Mouse (Mus musculus) embryonic facial prominence, embryonic 14.5 days (tissue): Measurements from ENCODE around the gene Ctu2. TPM values are rescaled to one million over a fixed set of nuclear protein-coding genes. Genes with fewer than 3 reads are reported as not detected.
A peak's percentile ranks its signal among the peaks of the same experiment; 100 is the strongest.

ENCODE experiments used
- ATAC-seq: fragments of 200-750 bp; cut with Nextera tagmentation; 2 replicates; pipeline ENCODE4 v1.8.0; 2017; ENCODE audit warnings: low read depth, moderate number of reproducible peaks, moderate TSS enrichment
- DNase-seq: peaks from one replicate; pipeline ENCODE4 v3.0.0-alpha.2; 2015; ENCODE audit warnings: low spot score
- H3K27ac ChIP-seq: fragments of 300-500 bp; sonication (generic); replicated peaks from 2 replicates; pipeline ENCODE4 v1.5.1; 2014; ENCODE audit warnings: low read depth, mild to moderate bottlenecking, low read length, moderate library complexity
- H3K27me3 ChIP-seq: fragments of 300-500 bp; sonication (generic); replicated peaks from 2 replicates; pipeline ENCODE4 v1.6.1; 2014; ENCODE audit warnings: low read length; ENCODE audit not compliant: control insufficient read depth, insufficient read depth
- H3K36me3 ChIP-seq: fragments of 300-500 bp; sonication (generic); 2 replicates; pipeline ENCODE4 v1.6.1; 2014; ENCODE audit warnings: low read length, mixed read lengths; ENCODE audit not compliant: control insufficient read depth, insufficient read depth
- H3K4me1 ChIP-seq: fragments of 300-500 bp; sonication (generic); 2 replicates; pipeline ENCODE4 v1.6.1; 2014; ENCODE audit warnings: antibody characterized with exemption, low read length; ENCODE audit not compliant: control insufficient read depth, insufficient read depth
- H3K4me2 ChIP-seq: fragments of 300-500 bp; sonication (generic); 2 replicates; pipeline ENCODE4 v1.6.1; 2014; ENCODE audit warnings: low read depth, mild to moderate bottlenecking, low read length, moderate library complexity, mixed read lengths
- H3K4me3 ChIP-seq: fragments of 300-500 bp; sonication (generic); 2 replicates; pipeline ENCODE4 v1.5.1; 2014; ENCODE audit warnings: low read depth, mild to moderate bottlenecking, low read length
- H3K9ac ChIP-seq: fragments of 300-500 bp; sonication (generic); 2 replicates; pipeline ENCODE4 v1.6.1; 2014; ENCODE audit warnings: low read depth, mild to moderate bottlenecking, low read length, moderate library complexity, mixed read lengths
- H3K9me3 ChIP-seq: fragments of 300-500 bp; sonication (generic); 2 replicates; pipeline ENCODE4 v1.6.1; 2016; ENCODE audit warnings: low read length; ENCODE audit not compliant: control insufficient read depth
- WGBS: fragments of 180-500 bp; shearing (Covaris S2); extraction: QIAGEN DNeasy Blood & Tissue Kit; methylation state at CpG from one replicate; pipeline ENCODE4 v1.1.7; 2014; 5-methylcytosine and 5-hydroxymethylcytosine counted together
- polyA plus RNA-seq: library from polyadenylated mRNA; unstranded; fragments of >200 nt; fragmentation: Nextera tagmentation; extraction: Ambion mirVana; gene quantifications from 2 replicates; pipeline ENCODE4 v1.2.1, GENCODE M21; 2014

The Ctu2 gene
- polyA plus RNA-seq, 1 experiment from 2014 or later = 49.0 TPM

DNA sequence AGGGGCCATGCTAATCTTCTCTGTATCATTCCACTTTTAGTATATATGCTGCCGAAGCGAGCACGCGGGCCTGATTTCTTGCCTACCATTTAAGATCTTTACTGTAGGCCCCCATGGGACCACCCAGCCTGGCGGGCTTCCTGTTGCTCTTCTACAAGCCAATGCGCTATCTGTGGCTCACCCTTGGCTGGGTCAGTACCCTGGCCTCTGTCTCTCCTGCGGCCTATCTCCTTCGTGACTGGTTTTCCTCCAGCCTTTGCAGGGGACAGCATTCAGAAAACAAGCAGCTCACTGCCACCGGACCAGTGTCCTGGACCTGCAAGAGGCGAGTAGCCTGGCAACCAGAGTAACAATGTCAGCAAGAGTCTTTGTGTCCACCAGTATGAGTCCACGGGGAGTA is 44.7 kb downstream of the Ctu2 start:
- Histone ChIP-seq H3K9me3 (no peaks in the 10 kb centered on the region), H3K27me3 (no peaks in the 10 kb centered on the region), H3K36me3 (no peaks in the 10 kb centered on the region), H3K4me2 (no peak overlapping the region), H3K4me3 (no peak overlapping the region), H3K9ac (no peak overlapping the region), H3K4me1 (peaks cover 40% of the 10 kb centered on the region), H3K27ac (peak overlapping the region; percentile 10; the same call in 1 of the 2 replicates)
- 75% methylated on average over 11 of the region's 11 CpGs for WGBS
- DNase-seq (no peak), ATAC-seq (no peak)

DNA sequence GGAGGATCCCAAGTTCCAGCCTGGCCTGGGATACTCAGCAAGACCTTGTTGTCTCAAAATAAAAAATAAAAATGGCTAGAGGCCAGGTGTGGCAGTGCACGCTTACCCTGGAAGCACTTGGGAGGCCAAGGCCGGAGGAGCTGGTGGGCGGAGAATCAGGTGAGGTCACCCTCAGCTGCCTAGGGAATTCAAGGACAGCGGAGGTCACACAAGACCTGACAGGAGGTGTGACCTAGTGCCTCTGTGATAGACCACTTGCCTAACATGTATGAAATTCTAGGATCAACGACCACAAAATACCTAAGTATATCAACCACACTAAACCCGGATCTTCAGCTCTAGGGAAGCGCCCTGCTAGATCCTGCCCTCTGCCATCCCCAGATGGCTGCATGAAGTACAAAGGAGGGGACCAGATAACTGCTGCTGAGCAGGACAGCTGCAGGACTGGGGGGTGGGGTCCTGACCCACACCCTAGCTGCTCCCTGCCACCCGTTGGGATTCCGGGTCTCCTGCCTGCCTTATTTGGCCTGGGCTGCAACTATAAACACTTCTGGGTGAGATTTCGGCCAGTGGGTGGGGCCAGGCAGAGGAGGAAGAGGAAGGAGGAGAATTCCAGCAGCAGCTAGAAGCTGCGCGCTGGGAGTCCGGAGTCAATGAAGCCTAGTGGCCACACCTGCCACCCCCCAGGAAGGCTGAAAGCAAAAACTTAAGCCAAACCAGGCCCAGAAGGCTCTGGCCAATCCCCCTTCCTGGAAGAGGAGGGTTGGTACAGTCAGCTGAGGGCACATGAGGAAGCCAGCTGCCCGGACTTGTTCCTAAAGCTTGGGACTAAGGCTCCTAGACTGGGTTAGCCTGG is 47.1 kb downstream of the Ctu2 start:
- no peak overlapping the region for H3K4me3 ChIP-seq
- H3K4me2 ChIP-seq = peak overlapping the region; percentile 25
- H3K9me3 ChIP-seq = no peaks in the 10 kb centered on the region
- 56% methylated on average over 14 of the region's 14 CpGs for WGBS
- peak; percentile 38 for ATAC-seq
- H3K9ac ChIP-seq = peak overlapping the region; percentile 9; the same call in 1 of the 2 replicates
- H3K27ac ChIP-seq = peak overlapping the region; percentile 57
- DNase-seq = peak; percentile 61
- peaks cover 36% of the 10 kb centered on the region for H3K4me1 ChIP-seq
- H3K27me3 ChIP-seq = no peaks in the 10 kb centered on the region
- H3K36me3 ChIP-seq = no peaks in the 10 kb centered on the region

DNA sequence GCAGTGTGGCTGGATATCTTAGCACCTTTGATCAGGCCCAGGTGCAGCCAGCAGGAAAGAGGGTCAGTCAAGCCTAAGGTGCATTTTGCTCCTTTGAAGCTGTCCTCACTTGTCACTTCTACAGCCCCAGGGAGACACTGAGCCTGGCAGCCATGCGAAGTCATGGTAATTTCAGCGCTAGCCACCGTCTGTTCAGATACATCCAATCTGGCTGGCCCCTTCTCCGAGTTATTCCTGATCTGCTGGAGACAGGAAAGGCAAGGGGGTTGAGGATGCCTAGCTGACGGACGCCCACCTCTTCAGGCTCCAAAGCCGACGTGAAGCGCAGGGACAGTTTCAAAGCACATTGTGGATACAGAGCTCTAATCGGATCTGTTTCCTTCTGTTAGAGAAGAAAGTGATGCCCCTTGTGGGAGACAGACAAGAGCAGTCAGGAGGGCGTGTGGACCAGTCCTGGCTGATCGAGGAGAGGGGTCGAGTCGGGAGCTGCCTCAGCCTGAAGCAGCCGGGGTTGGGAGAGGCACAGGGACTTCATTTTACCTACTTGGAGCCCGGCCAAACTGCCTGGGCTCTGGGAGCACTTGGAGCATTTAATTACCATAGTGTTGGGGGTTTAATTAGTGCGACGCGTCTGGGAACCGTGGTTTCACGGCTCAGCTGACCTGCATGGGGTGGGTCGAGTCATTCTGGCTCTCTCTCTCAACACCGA is 47.9 kb downstream of the Ctu2 start:
- Histone ChIP-seq H3K27ac (peak overlapping the region; percentile 57), H3K4me2 (peak overlapping the region; percentile 25), H3K36me3 (no peaks in the 10 kb centered on the region), H3K9ac (peak overlapping the region; percentile 9), H3K9me3 (no peaks in the 10 kb centered on the region), H3K4me3 (no peak overlapping the region), H3K27me3 (no peaks in the 10 kb centered on the region), H3K4me1 (peaks cover 30% of the 10 kb centered on the region)
- WGBS = 16% methylated on average over 23 of the region's 23 CpGs
- DNase-seq (peak; percentile 72), ATAC-seq (0 out of 2 replicates have a peak, but pooled peaks have one; percentile 38)

DNA sequence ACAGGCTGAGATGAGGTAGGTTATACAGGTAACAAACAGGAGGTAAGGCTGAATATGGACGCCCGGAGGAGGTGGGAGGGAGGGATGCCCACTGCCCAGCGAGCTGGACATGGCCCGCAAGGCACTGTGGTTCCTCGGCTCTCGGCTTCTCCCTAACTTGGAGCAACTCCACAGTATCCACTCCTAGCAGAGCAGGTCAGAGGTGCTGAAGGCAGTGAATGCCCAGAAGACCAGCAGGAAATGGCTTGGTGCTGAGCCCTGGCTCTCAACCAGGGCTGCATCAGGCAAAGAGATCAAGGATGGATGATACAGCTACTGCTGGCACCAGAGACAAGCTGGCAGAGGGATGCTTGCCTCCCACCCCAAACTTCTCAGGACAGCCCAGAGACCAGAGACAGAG is 48.6 kb downstream of the Ctu2 start:
- Histone ChIP-seq H3K27ac (peak overlapping the region; percentile 57), H3K36me3 (no peaks in the 10 kb centered on the region), H3K4me1 (peaks cover 30% of the 10 kb centered on the region), H3K4me3 (no peak overlapping the region), H3K4me2 (0 out of 2 replicates have a peak overlapping the region, but pooled peaks have one; percentile 25), H3K9ac (no peak overlapping the region), H3K9me3 (no peaks in the 10 kb centered on the region), H3K27me3 (no peaks in the 10 kb centered on the region)
- no peak for DNase-seq
- WGBS = 80% methylated on average over 6 of the region's 6 CpGs
- no peak for ATAC-seq

DNA sequence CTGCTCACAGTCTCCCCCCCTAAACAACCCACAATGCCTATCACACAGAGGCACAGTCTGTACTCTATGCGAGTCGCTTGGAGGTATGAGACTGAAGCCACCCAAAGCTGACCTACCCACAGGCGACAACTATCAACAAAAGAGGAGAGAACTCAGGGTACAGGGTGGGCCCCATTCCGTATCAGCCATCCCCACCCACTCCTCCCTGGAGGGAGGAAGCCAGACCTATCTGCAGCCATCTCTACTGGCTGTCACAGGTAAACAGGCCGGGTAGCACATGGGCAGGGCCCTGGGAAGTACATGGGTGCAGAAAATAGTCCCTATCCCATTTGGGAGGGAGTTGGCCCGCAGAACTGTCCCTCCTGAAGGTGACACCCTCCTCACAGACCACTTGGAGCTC is 49.1 kb downstream of the Ctu2 start:
- H3K27ac ChIP-seq = no peak overlapping the region
- ATAC-seq = no peak

DNA sequence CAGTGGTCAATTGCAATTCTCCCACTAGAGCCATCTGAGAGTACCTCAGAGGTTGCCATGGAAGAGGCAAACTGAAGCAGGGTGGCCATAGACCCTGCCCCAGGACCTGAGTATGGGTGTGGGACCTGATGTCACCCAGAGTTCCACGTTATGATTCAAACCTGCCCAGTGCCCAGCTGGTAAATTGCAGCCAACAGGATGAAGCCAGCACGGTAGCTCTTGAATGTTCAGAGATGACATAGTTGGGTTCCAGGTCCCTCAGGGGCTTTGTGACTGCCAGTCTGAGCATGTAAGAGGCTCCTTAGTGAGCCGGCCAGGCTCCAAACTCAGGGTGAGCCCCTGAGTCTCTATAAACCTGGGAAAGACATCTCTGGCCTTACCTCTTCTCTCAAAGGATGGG is 50.1 kb downstream of the Ctu2 start:
- H3K9me3 ChIP-seq = no peaks in the 10 kb centered on the region
- H3K4me1 ChIP-seq = peaks cover 30% of the 10 kb centered on the region
- H3K27ac ChIP-seq = 0 out of 2 replicates have a peak overlapping the region, but pooled peaks have one; percentile 12
- no peaks in the 10 kb centered on the region for H3K36me3 ChIP-seq
- H3K27me3 ChIP-seq = no peaks in the 10 kb centered on the region
- DNase-seq (no peak), ATAC-seq (no peak)
- no peak overlapping the region for H3K9ac ChIP-seq
- H3K4me2 ChIP-seq = no peak overlapping the region
- WGBS = 54% methylated on average over 3 of the region's 3 CpGs
- no peak overlapping the region for H3K4me3 ChIP-seq

More for the DNA sequence above, 49.1 kb downstream of the Ctu2 start:
- no peak overlapping the region for H3K9ac ChIP-seq
- no peaks in the 10 kb centered on the region for H3K36me3 ChIP-seq
- H3K4me2 ChIP-seq = no peak overlapping the region
- peaks cover 30% of the 10 kb centered on the region for H3K4me1 ChIP-seq
- DNase-seq = no peak
- no peaks in the 10 kb centered on the region for H3K9me3 ChIP-seq
- H3K27me3 ChIP-seq = no peaks in the 10 kb centered on the region
- 69% methylated on average over 6 of the region's 6 CpGs for WGBS
- no peak overlapping the region for H3K4me3 ChIP-seq

DNA sequence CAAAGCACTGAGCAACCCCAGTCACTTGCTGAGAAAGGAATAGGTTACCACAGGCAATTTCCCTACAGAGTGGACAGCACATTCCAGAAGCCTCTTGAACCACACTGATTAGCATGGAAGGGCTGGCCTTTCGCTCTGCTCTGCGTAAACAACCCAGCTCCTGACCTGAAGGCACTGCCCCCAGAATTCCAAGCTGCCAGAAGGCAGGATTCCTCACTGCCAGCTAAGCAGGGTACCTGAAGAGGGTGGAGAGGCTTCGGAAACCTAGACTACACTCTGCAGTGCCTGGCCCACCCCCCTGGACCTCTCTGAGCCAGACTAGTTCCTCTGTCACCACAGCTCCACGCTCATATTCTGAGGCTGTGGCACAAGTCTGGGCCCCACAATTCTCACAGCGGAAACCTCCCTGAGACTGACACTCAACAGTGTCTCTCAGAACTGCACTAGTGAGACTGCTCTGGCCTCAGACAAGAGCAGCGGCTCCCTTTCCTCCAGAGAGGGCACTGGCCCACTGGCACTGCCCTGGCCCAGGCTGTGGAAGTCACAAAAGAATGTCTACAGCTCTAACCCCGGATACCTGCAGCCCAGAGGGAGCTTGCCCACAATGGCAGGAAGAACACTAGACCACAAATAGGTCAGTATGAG is 50.7 kb downstream of the Ctu2 start:
- Histone ChIP-seq H3K4me1 (peaks cover 30% of the 10 kb centered on the region), H3K4me2 (no peak overlapping the region), H3K9ac (no peak overlapping the region), H3K4me3 (no peak overlapping the region), H3K9me3 (no peaks in the 10 kb centered on the region), H3K27ac (peak overlapping the region; percentile 12; the same call in 1 of the 2 replicates), H3K27me3 (no peaks in the 10 kb centered on the region), H3K36me3 (no peaks in the 10 kb centered on the region)
- DNase-seq = no peak
- WGBS = 64% methylated on average over 7 of the region's 7 CpGs
- no peak for ATAC-seq

DNA sequence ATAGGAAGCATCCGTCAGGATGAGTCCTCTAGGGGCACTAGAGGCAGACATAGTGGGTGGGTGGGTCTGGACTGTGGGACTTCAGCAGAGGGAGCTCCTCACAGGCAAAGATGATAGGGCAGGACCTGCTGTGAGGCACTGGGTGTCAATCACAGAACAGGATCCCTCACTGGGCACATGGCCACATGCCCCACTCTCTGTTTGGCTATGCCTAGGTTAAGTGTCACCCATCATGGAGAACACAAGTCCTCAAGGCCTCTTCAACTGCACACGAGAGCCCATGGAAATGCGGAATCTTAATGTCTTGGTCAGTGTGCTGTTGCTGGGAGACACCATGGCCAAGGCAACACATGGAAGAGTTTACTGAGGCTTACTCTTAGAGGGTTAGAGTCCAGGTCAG is 52.0 kb downstream of the Ctu2 start:
- no peaks in the 10 kb centered on the region for H3K9me3 ChIP-seq
- H3K36me3 ChIP-seq = no peaks in the 10 kb centered on the region
- no peak overlapping the region for H3K4me2 ChIP-seq
- H3K9ac ChIP-seq = no peak overlapping the region
- DNase-seq (no peak), ATAC-seq (no peak)
- WGBS = 89% methylated on average over 3 of the region's 3 CpGs
- no peaks in the 10 kb centered on the region for H3K27me3 ChIP-seq
- no peak overlapping the region for H3K4me3 ChIP-seq
- no peak overlapping the region for H3K27ac ChIP-seq
- peaks cover 30% of the 10 kb centered on the region for H3K4me1 ChIP-seq
